Mouse (Mus musculus): ENCODE results near the gene Mob2.

- TF ChIP-seq CTCF (conservative IDR thresholded peaks at IDR 0.05; ENCODE audit: low read length) (no peak), POU5F1 (IDR thresholded peaks at IDR 0.05; ENCODE audit: borderline replicate concordance, low read length) (no peak), NANOG (IDR thresholded peaks at IDR 0.05; ENCODE audit: borderline replicate concordance, low read length) (no peak)
These were observed 59.1 kb downstream of the Mob2 start for GRCm38 (mm10) chr7:142001597-142002340.

Data from E14TG2a.4 (cell line).